Mouse (Mus musculus) hindbrain, embryonic 15.5 days (tissue): ENCODE data around the gene Ucn3. TPM values are rescaled to one million over a fixed set of nuclear protein-coding genes. Genes with fewer than 3 reads are reported as not detected.
A peak's percentile ranks its signal among the peaks of the same experiment; 100 is the strongest.
"Not testable (repeated sequence)": the region's sequence is repeated elsewhere in the genome, so short reads cannot be mapped to it uniquely, and the experiment has no call there.

Experiments
- ATAC-seq: fragments of 200-750 bp; cut with Nextera tagmentation; 2 replicates; pipeline ENCODE4 v1.8.0; 2017; ENCODE audit warnings: low read depth, moderate number of reproducible peaks, moderate TSS enrichment; ENCODE audit not compliant: low FRiP score
- H3K27ac ChIP-seq: fragments of 300-500 bp; sonication (generic); replicated peaks from 2 replicates; pipeline ENCODE4 v1.5.1; 2015; ENCODE audit warnings: mild to moderate bottlenecking, inconsistent platforms
- H3K27me3 ChIP-seq: fragments of 300-500 bp; sonication (generic); 2 replicates; pipeline ENCODE4 v1.6.1; 2015; ENCODE audit warnings: control low read depth, inconsistent platforms
- H3K36me3 ChIP-seq: fragments of 300-500 bp; sonication (generic); 2 replicates; pipeline ENCODE4 v1.6.1; 2015; ENCODE audit warnings: control low read depth, inconsistent platforms
- H3K4me1 ChIP-seq: fragments of 300-500 bp; sonication (generic); replicated peaks from 2 replicates; pipeline ENCODE4 v1.6.1; 2015; ENCODE audit warnings: control low read depth, inconsistent platforms
- H3K4me2 ChIP-seq: fragments of 300-500 bp; sonication (generic); 2 replicates; pipeline ENCODE4 v1.6.1; 2015; ENCODE audit warnings: moderate library complexity, mild to moderate bottlenecking, inconsistent platforms
- H3K4me3 ChIP-seq: fragments of 300-500 bp; sonication (generic); 2 replicates; pipeline ENCODE4 v1.5.1; 2015; ENCODE audit warnings: mild to moderate bottlenecking, inconsistent platforms
- H3K9ac ChIP-seq: fragments of 300-500 bp; sonication (generic); 2 replicates; pipeline ENCODE4 v1.6.1; 2015; ENCODE audit warnings: inconsistent platforms
- H3K9me3 ChIP-seq: fragments of 300-500 bp; sonication (generic); 2 replicates; pipeline ENCODE4 v1.6.1; 2016; ENCODE audit warnings: control low read depth, inconsistent platforms
- WGBS: fragments of 180-500 bp; shearing (Covaris S2); methylation state at CpG from one replicate; pipeline ENCODE4 v1.1.7; 2015; 5-methylcytosine and 5-hydroxymethylcytosine counted together
- polyA plus RNA-seq: library from polyadenylated mRNA; unstranded; fragments of >200 nt; fragmentation: Nextera tagmentation; extraction: Ambion mirVana; gene quantifications from 2 replicates; pipeline ENCODE4 v1.2.1, GENCODE M21; 2015

Gene Ucn3
- polyA plus RNA-seq, 1 experiment from 2014 or later: not detected

DNA sequence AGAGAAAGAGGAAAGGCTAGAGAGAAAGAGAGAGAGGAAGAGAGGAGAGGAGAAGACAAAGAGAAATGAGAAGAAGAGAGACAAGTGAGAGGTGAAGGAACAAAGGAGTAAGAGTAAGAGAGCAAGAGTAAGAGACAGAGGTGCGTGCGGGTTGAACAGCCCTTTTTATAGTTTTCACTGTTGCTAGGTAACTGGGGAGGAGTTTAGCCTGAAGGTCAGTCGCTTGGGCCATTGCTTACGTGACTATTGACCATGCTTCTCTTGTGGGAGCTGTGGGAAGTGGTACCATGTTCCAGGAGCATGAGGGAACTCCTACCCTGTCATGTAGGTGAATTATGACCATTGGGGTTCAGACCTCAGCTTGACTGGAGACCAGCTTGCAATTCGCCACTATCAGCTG lies 34.8 kb downstream of the Ucn3 start:
- Histone ChIP-seq H3K9me3 (no peaks in the 10 kb centered on the region), H3K4me2 (no peak overlapping the region), H3K36me3 (no peaks in the 10 kb centered on the region), H3K4me3 (no peak overlapping the region), H3K27ac (no peak overlapping the region), H3K4me1 (no peaks in the 10 kb centered on the region), H3K9ac (no peak overlapping the region), H3K27me3 (no peaks in the 10 kb centered on the region)
- 78% methylated on average over 5 of the region's 5 CpGs for whole genome bisulfite sequencing
- no peak for ATAC-seq

DNA sequence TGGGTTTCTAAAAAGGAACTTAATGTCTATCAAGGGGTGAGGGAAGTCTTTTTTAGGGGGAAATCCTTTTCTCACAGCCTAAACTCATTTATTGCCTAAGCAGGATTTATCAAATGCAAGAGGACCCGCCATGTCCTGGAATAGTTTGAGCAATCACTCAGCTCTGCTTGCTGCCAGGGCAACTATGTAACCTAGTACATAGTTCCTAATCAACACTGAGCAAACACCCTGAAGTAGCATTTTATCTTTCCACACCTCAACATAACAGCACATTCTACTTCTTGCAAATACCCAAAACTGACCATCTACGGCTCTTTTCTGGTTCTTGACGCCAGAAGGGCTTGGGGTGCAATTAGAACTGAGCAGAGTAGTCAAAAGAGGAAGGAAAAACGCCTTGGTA lies 36.9 kb downstream of the Ucn3 start:
- no peak overlapping the region for H3K27ac ChIP-seq
- H3K9ac ChIP-seq: no peak overlapping the region
- no peaks in the 10 kb centered on the region for H3K36me3 ChIP-seq
- no peaks in the 10 kb centered on the region for H3K9me3 ChIP-seq
- 92% methylated on average over 4 of the region's 4 CpGs for WGBS
- H3K4me1 ChIP-seq: no peaks in the 10 kb centered on the region
- no peak overlapping the region for H3K4me2 ChIP-seq
- H3K4me3 ChIP-seq: no peak overlapping the region
- H3K27me3 ChIP-seq: no peaks in the 10 kb centered on the region
- no peak for ATAC-seq

DNA sequence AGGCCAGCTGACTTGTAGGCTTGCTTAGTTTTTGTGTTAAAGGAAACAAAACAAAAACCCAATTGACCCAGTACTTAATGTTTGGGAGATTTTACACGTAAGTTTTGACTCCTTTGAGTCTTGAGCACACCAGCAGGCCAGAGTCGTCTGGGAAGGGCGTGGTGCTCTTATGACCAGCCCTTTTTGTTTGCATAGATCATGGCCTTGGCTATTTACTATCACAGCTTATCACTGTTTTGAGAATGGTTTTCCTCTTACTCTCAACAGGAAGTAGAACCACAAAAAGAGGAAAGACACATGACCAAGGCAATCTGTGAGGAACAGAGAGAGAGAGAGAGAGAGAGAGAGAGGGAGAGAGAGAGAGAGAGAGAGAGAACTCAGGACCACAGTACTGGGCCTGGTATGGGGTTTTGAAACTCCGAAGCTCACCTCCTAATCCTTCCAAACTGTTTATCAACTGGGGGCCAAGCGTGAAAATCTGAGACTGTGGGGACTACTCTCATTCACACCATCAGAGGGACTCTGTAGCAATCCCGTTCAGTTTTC lies 37.9 kb downstream of the Ucn3 start:
- H3K4me1 ChIP-seq: no peaks in the 10 kb centered on the region
- H3K9me3 ChIP-seq: no peaks in the 10 kb centered on the region
- 83% methylated on average over 6 of the region's 6 CpGs for WGBS
- no peak overlapping the region for H3K27ac ChIP-seq
- no peaks in the 10 kb centered on the region for H3K27me3 ChIP-seq
- no peak overlapping the region for H3K9ac ChIP-seq
- ATAC-seq: no peak
- H3K4me3 ChIP-seq: no peak overlapping the region
- no peaks in the 10 kb centered on the region for H3K36me3 ChIP-seq
- H3K4me2 ChIP-seq: no peak overlapping the region

DNA sequence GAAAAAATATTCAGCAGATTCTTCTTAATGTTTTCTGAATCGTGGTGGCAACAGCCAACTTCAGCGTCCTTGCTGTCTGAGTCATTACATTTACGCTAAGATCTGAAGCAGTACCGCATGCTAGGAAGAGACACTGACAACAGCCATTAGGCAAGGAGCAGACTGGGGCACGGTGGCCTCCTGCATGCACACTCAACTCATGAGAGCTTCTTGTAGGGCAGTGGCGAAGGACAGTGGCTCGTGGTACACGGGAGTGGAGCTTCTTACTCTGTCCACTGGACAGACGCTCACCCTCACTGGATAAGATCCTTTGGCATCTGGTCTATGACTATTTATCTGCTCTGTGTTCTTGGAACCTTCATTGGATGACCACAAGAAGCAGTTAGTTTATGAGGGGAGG lies 45.8 kb downstream of the Ucn3 start:
- no peak overlapping the region for H3K4me3 ChIP-seq
- no peaks in the 10 kb centered on the region for H3K27me3 ChIP-seq
- H3K9me3 ChIP-seq: no peaks in the 10 kb centered on the region
- no peak overlapping the region for H3K4me2 ChIP-seq
- H3K27ac ChIP-seq: no peak overlapping the region
- WGBS: 92% methylated on average over 9 of the region's 9 CpGs
- ATAC-seq: no peak
- no peaks in the 10 kb centered on the region for H3K36me3 ChIP-seq
- H3K9ac ChIP-seq: no peak overlapping the region
- no peaks in the 10 kb centered on the region for H3K4me1 ChIP-seq

DNA sequence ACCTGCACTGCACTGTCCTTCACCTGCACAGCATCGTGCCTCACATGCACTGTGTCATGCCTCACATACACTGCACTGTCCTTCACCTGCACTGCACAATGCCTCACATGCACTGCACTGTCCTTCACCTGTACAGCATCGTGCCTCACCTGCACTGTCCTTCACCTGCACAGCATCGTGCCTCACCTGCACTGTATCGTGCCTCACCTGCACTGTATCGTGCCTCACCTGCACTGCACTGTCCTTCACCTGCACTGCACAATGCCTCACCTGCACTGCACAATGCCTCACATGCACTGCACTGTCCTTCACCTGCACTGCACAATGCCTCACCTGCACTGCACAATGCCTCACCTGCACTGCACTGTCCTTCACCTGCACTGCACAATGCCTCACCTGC lies 46.9 kb downstream of the Ucn3 start:
- H3K36me3 ChIP-seq, H3K9ac ChIP-seq, H3K4me1 ChIP-seq, H3K27ac ChIP-seq, H3K4me3 ChIP-seq, H3K4me2 ChIP-seq, ATAC-seq, H3K27me3 ChIP-seq, H3K9me3 ChIP-seq: not testable (repeated sequence)
- 94% methylated on average over 5 of the region's 5 CpGs for WGBS

DNA sequence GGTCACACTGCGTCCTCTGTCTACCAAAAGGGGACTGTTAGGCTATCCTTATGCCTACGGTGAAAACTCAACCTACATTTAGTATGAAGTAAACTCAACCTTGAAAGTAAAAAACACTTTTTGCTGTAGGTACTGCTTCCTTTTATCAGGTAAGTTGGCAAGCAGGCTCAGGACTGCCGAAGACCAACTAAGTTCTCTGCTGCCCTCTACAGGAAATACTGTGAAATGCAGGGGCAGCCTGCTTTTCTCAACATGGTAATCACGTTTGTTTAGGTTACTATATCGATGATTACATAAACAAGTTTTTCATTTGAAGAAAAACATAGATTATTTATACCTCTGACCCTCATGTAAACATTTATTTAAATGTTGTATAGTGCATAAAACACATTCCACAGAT lies 48.2 kb downstream of the Ucn3 start:
- H3K36me3 ChIP-seq: no peaks in the 10 kb centered on the region
- no peak for ATAC-seq

GRCm38 (mm10) chr13:3896032-3896431 lies 49.1 kb downstream of the Ucn3 start:
- H3K9ac ChIP-seq: no peak overlapping the region
- H3K4me2 ChIP-seq: no peak overlapping the region
- no peaks in the 10 kb centered on the region for H3K36me3 ChIP-seq
- peaks cover 10% of the 10 kb centered on the region for H3K4me1 ChIP-seq
- no peaks in the 10 kb centered on the region for H3K9me3 ChIP-seq
- 94% methylated on average over 6 of the region's 6 CpGs for WGBS
- H3K4me3 ChIP-seq: no peak overlapping the region
- peaks cover 8% of the 10 kb centered on the region; the same call in 1 of the 2 replicates for H3K27me3 ChIP-seq
- H3K27ac ChIP-seq: no peak overlapping the region
- ATAC-seq: no peak

More for the DNA sequence above, 48.2 kb downstream of the Ucn3 start:
- Histone ChIP-seq H3K27me3 (peaks cover 3% of the 10 kb centered on the region; the same call in 1 of the 2 replicates), H3K4me3 (no peak overlapping the region), H3K27ac (no peak overlapping the region), H3K4me1 (peaks cover 10% of the 10 kb centered on the region), H3K9ac (no peak overlapping the region), H3K9me3 (no peaks in the 10 kb centered on the region), H3K4me2 (no peak overlapping the region)
- 40% methylated on average over 5 of the region's 5 CpGs for WGBS

- no peak overlapping the region for H3K27ac ChIP-seq
Observed at GRCm38 (mm10) chr13:3895397-3895980, 49.7 kb downstream of the Ucn3 start.

GRCm38 (mm10) chr13:3894549-3894948 lies 50.6 kb downstream of the Ucn3 start:
- no peak overlapping the region for H3K4me2 ChIP-seq
- H3K4me1 ChIP-seq: peaks cover 10% of the 10 kb centered on the region
- H3K27me3 ChIP-seq: peaks cover 8% of the 10 kb centered on the region; the same call in 1 of the 2 replicates
- no peak for ATAC-seq
- no peaks in the 10 kb centered on the region for H3K36me3 ChIP-seq
- 79% methylated on average over 8 of the region's 8 CpGs for WGBS
- no peaks in the 10 kb centered on the region for H3K9me3 ChIP-seq
- H3K27ac ChIP-seq: no peak overlapping the region
- no peak overlapping the region for H3K4me3 ChIP-seq
- H3K9ac ChIP-seq: no peak overlapping the region

More at GRCm38 (mm10) chr13:3895397-3895980, 49.7 kb downstream of the Ucn3 start:
- Histone ChIP-seq H3K4me3 (no peak overlapping the region), H3K36me3 (no peaks in the 10 kb centered on the region), H3K9ac (no peak overlapping the region), H3K4me1 (peaks cover 10% of the 10 kb centered on the region), H3K27me3 (peaks cover 8% of the 10 kb centered on the region; the same call in 1 of the 2 replicates), H3K4me2 (no peak overlapping the region), H3K9me3 (no peaks in the 10 kb centered on the region)
- WGBS: 84% methylated on average over 8 of the region's 8 CpGs
- ATAC-seq: no peak

- Histone ChIP-seq H3K9me3 (no peaks in the 10 kb centered on the region), H3K4me3 (peak overlapping the region; percentile 46), H3K4me1 (peaks cover 10% of the 10 kb centered on the region), H3K36me3 (no peaks in the 10 kb centered on the region), H3K27me3 (peaks cover 8% of the 10 kb centered on the region; the same call in 1 of the 2 replicates), H3K27ac (0 out of 2 replicates have a peak overlapping the region, but pooled peaks have one; percentile 37), H3K4me2 (peak overlapping the region; percentile 62), H3K9ac (peak overlapping the region; percentile 34)
- ATAC-seq: peak; percentile 99
- WGBS: under 1% methylated on average over 35 of the region's 35 CpGs
Observed at GRCm38 (mm10) chr13:3893126-3893734, 51.9 kb downstream of the Ucn3 start.

GRCm38 (mm10) chr13:3892601-3893000 lies 52.5 kb downstream of the Ucn3 start:
- 28% methylated on average over 7 of the region's 7 CpGs for WGBS
- no peak overlapping the region for H3K9ac ChIP-seq
- no peaks in the 10 kb centered on the region for H3K9me3 ChIP-seq
- peak overlapping the region; percentile 62 for H3K4me2 ChIP-seq
- peaks cover 8% of the 10 kb centered on the region; the same call in 1 of the 2 replicates for H3K27me3 ChIP-seq
- no peak for ATAC-seq
- H3K36me3 ChIP-seq: 0 out of 2 replicates have a peak, but pooled peaks cover 3% of the 10 kb centered on the region
- peaks cover 10% of the 10 kb centered on the region for H3K4me1 ChIP-seq
- H3K4me3 ChIP-seq: peak overlapping the region; percentile 46
- H3K27ac ChIP-seq: no peak overlapping the region

GRCm38 (mm10) chr13:3891479-3892087 lies 53.6 kb downstream of the Ucn3 start:
- peaks cover 10% of the 10 kb centered on the region for H3K4me1 ChIP-seq
- 0 out of 2 replicates have a peak, but pooled peaks cover 5% of the 10 kb centered on the region for H3K36me3 ChIP-seq
- H3K27me3 ChIP-seq: peaks cover 8% of the 10 kb centered on the region; the same call in 1 of the 2 replicates
- H3K27ac ChIP-seq: no peak overlapping the region
- 56% methylated on average over 8 of the region's 8 CpGs for WGBS
- no peak for ATAC-seq
- no peaks in the 10 kb centered on the region for H3K9me3 ChIP-seq
- H3K4me2 ChIP-seq: peak overlapping the region; percentile 62; the same call in 1 of the 2 replicates
- no peak overlapping the region for H3K9ac ChIP-seq
- no peak overlapping the region for H3K4me3 ChIP-seq
